Mouse (Mus musculus) kidney, embryonic 14.5 days (tissue): ENCODE data around the gene Fen1. TPM values are rescaled to one million over a fixed set of nuclear protein-coding genes. Genes with fewer than 3 reads are reported as not detected.

ENCODE experiments used
- ATAC-seq: fragments of 200-750 bp; cut with Nextera tagmentation; 2 replicates; pipeline ENCODE4 v1.8.0; 2017; ENCODE audit warnings: moderate number of reproducible peaks, mild to moderate bottlenecking, moderate TSS enrichment, moderate library complexity; ENCODE audit not compliant: low FRiP score, low TSS enrichment
- H3K27ac ChIP-seq: fragments of 300-500 bp; sonication (generic); 2 replicates; pipeline ENCODE4 v1.5.1; 2014; ENCODE audit warnings: low read depth, mild to moderate bottlenecking, low read length, moderate library complexity, mixed read lengths
- H3K27me3 ChIP-seq: fragments of 300-500 bp; sonication (generic); 2 replicates; pipeline ENCODE4 v1.6.1; 2014; ENCODE audit warnings: mild to moderate bottlenecking, low read length; ENCODE audit not compliant: control insufficient read depth, insufficient read depth
- H3K36me3 ChIP-seq: fragments of 300-500 bp; sonication (generic); 2 replicates; pipeline ENCODE4 v1.6.1; 2014; ENCODE audit warnings: low read length, mixed read lengths; ENCODE audit not compliant: control insufficient read depth, insufficient read depth
- H3K4me1 ChIP-seq: fragments of 300-500 bp; sonication (generic); 2 replicates; pipeline ENCODE4 v1.6.1; 2014; ENCODE audit warnings: low read length, mixed read lengths; ENCODE audit not compliant: control insufficient read depth, insufficient read depth
- H3K4me2 ChIP-seq: fragments of 300-500 bp; sonication (generic); replicated peaks from 2 replicates; pipeline ENCODE4 v1.6.1; 2014; ENCODE audit warnings: low read depth, mild to moderate bottlenecking, low read length
- H3K4me3 ChIP-seq: fragments of 300-500 bp; sonication (generic); 2 replicates; pipeline ENCODE4 v1.5.1; 2014; ENCODE audit warnings: mild to moderate bottlenecking, low read length
- H3K9ac ChIP-seq: fragments of 300-500 bp; sonication (generic); 2 replicates; pipeline ENCODE4 v1.6.1; 2014; ENCODE audit warnings: low read depth, mild to moderate bottlenecking, low read length, moderate library complexity
- H3K9me3 ChIP-seq: fragments of 300-500 bp; sonication (generic); 2 replicates; pipeline ENCODE4 v1.6.1; 2016; ENCODE audit warnings: low read length; ENCODE audit not compliant: control insufficient read depth
- WGBS: fragments of 180-500 bp; shearing (Covaris S2); extraction: QIAGEN DNeasy Blood & Tissue Kit; methylation state at CpG from one replicate; pipeline ENCODE4 v1.1.7; 2014; 5-methylcytosine and 5-hydroxymethylcytosine counted together
- polyA plus RNA-seq: library from polyadenylated mRNA; unstranded; fragments of >200 nt; fragmentation: Nextera tagmentation; extraction: Ambion mirVana; gene quantifications from 2 replicates; pipeline ENCODE4 v1.2.1, GENCODE M21; 2014

Gene Fen1
- 92.9 and 99.2 TPM in 2 replicates for polyA plus RNA-seq

DNA sequence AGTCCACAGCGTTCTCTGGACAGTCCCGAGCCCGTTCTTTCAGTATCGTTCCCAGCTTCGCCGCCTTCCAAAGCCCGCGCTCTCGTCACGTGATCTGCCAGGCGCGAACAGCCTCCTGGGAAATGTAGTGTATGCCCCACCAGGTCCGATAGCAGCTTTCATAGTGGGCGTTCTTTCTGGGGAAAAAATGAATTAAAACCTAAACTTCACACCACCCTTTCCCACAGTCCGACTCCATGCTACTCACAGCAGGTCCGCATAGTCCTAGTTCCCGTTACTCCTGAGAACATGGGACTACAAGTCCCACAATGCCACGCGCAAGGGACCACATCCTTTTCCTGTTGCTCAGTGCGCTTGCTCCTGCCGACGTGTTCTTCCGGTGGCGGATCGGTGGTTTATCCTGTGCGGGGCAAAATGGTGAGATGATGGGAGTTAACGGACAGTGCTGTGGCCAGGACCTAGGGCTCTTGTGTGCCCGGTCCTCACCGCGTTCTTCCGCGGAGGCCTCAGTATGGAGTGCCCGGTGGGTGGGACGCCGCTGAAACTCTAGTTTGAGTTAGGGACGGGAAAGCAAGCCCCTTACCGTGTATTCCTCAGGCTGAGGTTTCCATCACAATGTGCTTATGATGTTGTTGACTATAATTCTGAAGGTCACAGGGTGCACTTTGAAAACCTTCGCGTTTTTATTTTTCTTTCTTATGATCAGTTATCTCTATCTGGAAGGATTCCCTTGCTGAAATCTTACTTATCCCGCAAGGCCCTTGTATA is at the start of gene Fen1, which contains the start of gene Tmem258:
TSS of gene Fen1 (minus strand) at position 322 of the 768 bp plus-strand sequence.
TSS of gene Tmem258 (plus strand) at position 167 of the 768 bp plus-strand sequence.
- Histone ChIP-seq H3K36me3 (peaks cover 56% of the 10 kb centered on the region), H3K27me3 (no peaks in the 10 kb centered on the region), H3K9ac (peak within 1 kb of the TSS; percentile 84), H3K4me1 (peaks cover 8% of the 10 kb centered on the region), H3K4me2 (peak within 1 kb of the TSS; percentile 74), H3K27ac (peak within 1 kb of the TSS; percentile 85; the same call in 1 of the 2 replicates), H3K9me3 (no peaks in the 10 kb centered on the region), H3K4me3 (peak within 1 kb of the TSS; percentile 68)
- ATAC-seq, result peak; percentile 91
- under 1% methylated on average over 40 of the region's 40 CpGs for WGBS

DNA sequence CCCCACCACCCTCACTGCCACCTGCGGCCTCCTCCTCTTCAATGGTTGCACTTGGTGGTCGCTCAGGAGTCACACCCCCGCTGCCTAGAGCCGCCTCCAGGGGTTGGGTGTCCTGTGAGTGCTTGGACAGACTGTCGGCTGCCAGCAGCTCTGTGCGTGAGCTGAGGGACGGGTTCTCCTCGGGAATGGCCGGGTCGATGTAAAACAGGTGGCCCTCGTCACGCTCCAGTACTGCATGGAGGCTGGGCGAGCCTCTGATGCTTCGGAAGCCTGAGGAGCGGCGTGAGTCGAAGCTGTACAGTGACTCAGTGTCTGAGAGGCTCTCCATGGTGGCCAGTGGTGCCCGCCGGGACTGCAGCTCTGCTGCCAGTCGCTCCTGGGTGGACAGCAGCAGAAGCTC is 44.2 kb upstream of the Fen1 start:
- Histone ChIP-seq H3K27me3 (no peaks in the 10 kb centered on the region), H3K4me3 (no peak overlapping the region), H3K9ac (no peak overlapping the region), H3K9me3 (no peaks in the 10 kb centered on the region), H3K4me1 (peaks cover 21% of the 10 kb centered on the region), H3K4me2 (no peak overlapping the region), H3K27ac (0 out of 2 replicates have a peak overlapping the region, but pooled peaks have one; percentile 13), H3K36me3 (no peaks in the 10 kb centered on the region)
- WGBS, result 12% methylated on average over 20 of the region's 20 CpGs
- peak; percentile 83 for ATAC-seq

DNA sequence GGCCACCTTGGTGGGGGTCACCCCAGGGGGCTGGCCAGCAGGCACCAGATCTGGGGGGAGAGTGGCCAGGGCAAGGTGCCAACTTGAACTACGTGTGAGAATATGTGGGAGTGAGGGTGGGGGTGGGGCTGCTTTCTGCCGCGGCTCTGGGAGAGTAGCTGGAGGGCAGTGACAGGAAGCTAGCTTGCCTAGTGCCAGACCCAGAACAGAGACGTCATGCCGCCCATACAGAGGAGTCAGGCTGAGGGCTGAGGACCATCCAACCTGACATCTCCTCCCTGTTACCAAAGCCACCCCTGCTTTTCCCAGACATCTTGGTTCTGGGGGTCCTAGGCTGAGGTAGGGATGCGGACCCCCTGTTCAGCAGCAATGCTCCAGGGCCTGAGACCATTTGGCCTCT is 43.2 kb upstream of the Fen1 start:
- Histone ChIP-seq H3K4me1 (peaks cover 21% of the 10 kb centered on the region), H3K4me2 (no peak overlapping the region), H3K4me3 (no peak overlapping the region), H3K27me3 (no peaks in the 10 kb centered on the region), H3K9me3 (no peaks in the 10 kb centered on the region), H3K36me3 (no peaks in the 10 kb centered on the region), H3K27ac (no peak overlapping the region), H3K9ac (0 out of 2 replicates have a peak overlapping the region, but pooled peaks have one; percentile 12)
- 24% methylated on average over 6 of the region's 6 CpGs for WGBS
- no peak for ATAC-seq

DNA sequence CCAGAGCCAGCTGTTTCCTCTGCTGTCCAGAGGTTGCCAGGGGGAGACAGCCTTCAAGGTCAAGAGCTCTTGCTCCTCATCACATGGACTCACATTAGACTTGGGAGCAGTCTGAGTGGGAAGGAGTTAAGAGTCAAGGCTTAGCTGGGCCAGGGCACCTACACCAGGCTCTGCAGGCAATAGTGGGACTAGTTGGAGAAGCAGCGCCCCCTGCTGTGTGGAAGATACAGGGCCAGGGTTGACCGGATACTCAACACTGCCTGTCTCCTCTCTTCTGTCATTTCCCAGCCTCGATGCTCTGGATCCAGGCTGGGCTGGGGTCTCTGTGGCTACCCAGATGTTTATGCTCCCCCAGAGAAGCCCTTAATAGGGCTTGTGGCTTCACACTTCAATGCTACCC is 40.2 kb upstream of the Fen1 start:
- Histone ChIP-seq H3K4me2 (no peak overlapping the region), H3K9me3 (no peaks in the 10 kb centered on the region), H3K27me3 (no peaks in the 10 kb centered on the region), H3K4me3 (no peak overlapping the region), H3K9ac (no peak overlapping the region), H3K4me1 (peaks cover 30% of the 10 kb centered on the region), H3K36me3 (no peaks in the 10 kb centered on the region), H3K27ac (no peak overlapping the region)
- ATAC-seq, result no peak
- WGBS, result 26% methylated on average over 3 of the region's 3 CpGs

DNA sequence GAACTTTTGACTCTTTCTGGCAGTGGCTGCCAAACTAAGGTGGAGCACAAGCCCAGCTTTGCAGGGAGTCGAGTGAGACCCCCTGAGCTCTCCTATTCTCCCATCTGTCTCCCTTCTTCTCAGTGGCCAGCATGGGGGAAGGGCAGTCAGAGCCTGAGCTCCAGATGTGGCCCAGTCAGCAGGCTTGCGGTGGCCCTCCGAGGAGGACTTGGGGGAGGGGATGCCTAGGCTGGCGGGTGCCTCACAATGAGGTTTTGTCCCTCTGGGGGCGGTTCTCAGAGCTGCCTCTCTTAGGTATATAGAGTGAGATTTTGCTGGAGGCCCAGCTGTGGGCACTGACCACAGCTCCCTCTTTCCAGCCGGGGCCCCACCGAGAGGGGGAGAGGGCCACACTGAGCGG is 38.9 kb upstream of the Fen1 start:
- H3K9ac ChIP-seq, result no peak overlapping the region
- no peak overlapping the region for H3K4me3 ChIP-seq
- no peak for ATAC-seq
- no peaks in the 10 kb centered on the region for H3K27me3 ChIP-seq
- peaks cover 22% of the 10 kb centered on the region for H3K4me1 ChIP-seq
- no peak overlapping the region for H3K27ac ChIP-seq
- WGBS, result 17% methylated on average over 8 of the region's 8 CpGs
- H3K4me2 ChIP-seq, result no peak overlapping the region
- H3K36me3 ChIP-seq, result no peaks in the 10 kb centered on the region
- no peaks in the 10 kb centered on the region for H3K9me3 ChIP-seq

DNA sequence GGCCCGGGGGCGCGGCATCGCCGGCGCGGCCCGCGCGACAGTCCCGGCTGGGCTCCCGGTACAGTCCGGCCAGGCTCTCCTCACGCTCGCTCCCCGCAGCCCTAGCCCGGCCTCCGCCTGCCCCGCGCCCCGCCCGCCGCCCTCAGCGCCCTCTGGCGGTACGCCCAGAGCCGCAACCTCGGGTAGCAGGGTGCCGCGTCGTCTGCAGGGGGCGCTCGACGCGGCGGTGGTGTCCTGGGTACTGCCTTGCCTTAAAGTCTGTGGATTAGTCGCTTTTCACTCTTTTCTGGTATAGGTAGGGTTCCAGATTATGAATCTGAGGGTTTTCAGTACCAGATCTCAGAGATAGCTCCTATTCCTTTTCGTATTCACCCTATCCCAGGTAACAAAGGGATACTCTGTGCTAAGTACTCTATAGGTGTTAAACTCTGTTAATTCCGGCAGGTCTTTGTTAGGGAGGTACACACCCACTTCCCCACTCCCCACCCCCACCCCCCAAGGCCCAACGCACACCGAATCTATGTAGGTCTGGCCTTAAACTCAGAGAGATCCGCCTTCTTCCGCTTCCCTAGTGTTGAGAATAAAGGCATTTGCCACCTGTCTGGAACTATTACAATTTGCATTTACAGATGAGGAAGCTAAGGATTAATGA is 36.8 kb upstream of the Fen1 start, which contains the start of gene Myrf:
TSS of gene Myrf (minus strand) at position 95 of the 652 bp plus-strand sequence.
- peak within 1 kb of the TSS; percentile 90 for H3K4me2 ChIP-seq
- 0 out of 2 replicates have a peak within 1 kb of the TSS, but pooled peaks have one; percentile 7 for H3K27ac ChIP-seq
- WGBS, result 8% methylated on average over 39 of the region's 43 CpGs
- peak within 1 kb of the TSS; percentile 65 for H3K9ac ChIP-seq
- peak; percentile 83 for ATAC-seq
- no peaks in the 10 kb centered on the region for H3K9me3 ChIP-seq
- peaks cover 9% of the 10 kb centered on the region; the same call in 1 of the 2 replicates for H3K4me1 ChIP-seq
- no peaks in the 10 kb centered on the region for H3K27me3 ChIP-seq
- no peaks in the 10 kb centered on the region for H3K36me3 ChIP-seq
- peak within 1 kb of the TSS; percentile 51 for H3K4me3 ChIP-seq

DNA sequence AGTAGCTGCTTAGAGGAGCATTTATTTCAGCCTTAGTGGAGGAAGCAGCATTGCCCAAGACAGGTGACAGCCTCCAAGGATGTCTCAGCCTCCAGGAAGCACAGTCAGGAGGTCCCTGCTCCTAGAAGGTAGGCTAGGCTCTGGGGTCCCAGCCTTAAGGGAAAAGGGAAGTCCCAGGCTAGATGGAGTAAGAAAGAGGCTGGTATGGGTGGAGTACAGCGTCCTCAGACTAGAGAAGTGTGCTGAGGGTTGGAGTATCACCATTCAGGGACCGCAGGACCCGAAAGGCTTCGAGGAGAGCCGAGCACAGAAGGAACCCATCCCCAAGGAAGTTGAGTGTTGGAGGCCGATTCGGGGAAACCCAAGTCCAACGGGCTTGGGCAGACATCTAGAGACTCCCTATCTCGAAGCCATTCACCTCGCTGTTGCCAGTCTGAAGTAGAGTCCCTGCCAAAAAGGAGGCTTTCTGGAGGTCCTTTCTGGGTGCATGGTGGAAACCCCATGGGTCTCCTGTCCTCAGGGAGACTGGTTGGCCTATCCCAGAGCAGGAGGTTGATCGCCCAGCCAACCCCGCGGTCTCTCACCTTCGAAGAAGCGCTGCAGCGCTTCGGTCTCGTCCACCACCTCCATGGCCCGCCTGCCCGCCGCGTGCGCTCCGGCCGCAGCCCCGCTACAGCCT is 36.1 kb upstream of the Fen1 start:
- H3K27ac ChIP-seq, result 0 out of 2 replicates have a peak overlapping the region, but pooled peaks have one; percentile 7
- ATAC-seq, result no peak; the same call in 1 of the 2 replicates

DNA sequence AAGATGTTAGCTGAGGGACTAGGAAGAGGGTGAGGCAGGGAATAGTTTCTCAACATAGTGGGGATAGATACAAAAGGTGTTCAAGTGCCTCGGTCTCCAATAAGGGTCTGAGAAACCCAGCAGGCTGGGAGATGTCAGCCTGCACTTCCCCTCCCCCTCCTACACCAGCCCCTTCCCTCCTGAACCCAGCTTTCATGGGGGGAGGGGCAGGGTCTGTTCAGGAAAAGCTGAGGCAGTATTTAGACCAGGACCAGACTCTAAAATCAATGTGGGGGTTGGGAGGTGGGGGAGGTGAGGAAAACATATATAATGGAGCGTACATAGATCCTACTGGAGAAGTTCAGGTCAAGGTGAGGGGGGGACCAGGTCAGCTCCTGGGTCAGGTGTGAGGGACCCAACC is 35.5 kb upstream of the Fen1 start:
- ATAC-seq, result no peak
- Histone ChIP-seq H3K27ac (no peak overlapping the region), H3K9me3 (no peaks in the 10 kb centered on the region), H3K9ac (no peak overlapping the region), H3K4me1 (peaks cover 9% of the 10 kb centered on the region; the same call in 1 of the 2 replicates), H3K4me2 (peak overlapping the region; percentile 90), H3K4me3 (peak overlapping the region; percentile 51; the same call in 1 of the 2 replicates), H3K36me3 (no peaks in the 10 kb centered on the region), H3K27me3 (no peaks in the 10 kb centered on the region)
- 53% methylated on average over 2 of the region's 2 CpGs for WGBS

More for the DNA sequence above, 36.1 kb upstream of the Fen1 start:
- Histone ChIP-seq H3K9me3 (no peaks in the 10 kb centered on the region), H3K4me1 (peaks cover 9% of the 10 kb centered on the region; the same call in 1 of the 2 replicates), H3K36me3 (no peaks in the 10 kb centered on the region), H3K9ac (peak overlapping the region; percentile 65), H3K4me3 (peak overlapping the region; percentile 51), H3K4me2 (peak overlapping the region; percentile 90), H3K27me3 (no peaks in the 10 kb centered on the region)
- WGBS, result 4% methylated on average over 21 of the region's 26 CpGs
